Mouse (Mus musculus) cerebellum, postnatal 10 days (tissue): ENCODE measurements around the gene Trhr2.

Experiments used
- DNase-seq, 2 experiments: peaks; one replicate each; pipeline ENCODE4 v3.0.0; 2021; ENCODE audit warnings: mixed read lengths in 2 of 2

The Trhr2 gene

GRCm38 (mm10) chr8:122330446-122331133 is 30.0 kb downstream of the Trhr2 start:
- no peak for DNase-seq

- no peak for DNase-seq
Observed at GRCm38 (mm10) chr8:122329553-122330239, 30.9 kb downstream of the Trhr2 start.

- DNase-seq, result peak; percentile 50 to 62
Observed at GRCm38 (mm10) chr8:122329072-122329471, 31.5 kb downstream of the Trhr2 start.

GRCm38 (mm10) chr8:122326114-122326542 is 34.4 kb downstream of the Trhr2 start:
- no peak for DNase-seq

GRCm38 (mm10) chr8:122325196-122325595 is 35.4 kb downstream of the Trhr2 start:
- no peak for DNase-seq

- peak; percentile 51 to 61 for DNase-seq
Observed at GRCm38 (mm10) chr8:122323951-122324402, 36.6 kb downstream of the Trhr2 start.

GRCm38 (mm10) chr8:122322792-122323191 is 37.8 kb downstream of the Trhr2 start:
- DNase-seq, result no peak

- DNase-seq, result no peak
Observed at GRCm38 (mm10) chr8:122322126-122322525, 38.4 kb downstream of the Trhr2 start.

GRCm38 (mm10) chr8:122321455-122321921 is 39.1 kb downstream of the Trhr2 start:
- DNase-seq, result peak in 1 of 2 experiments; percentile 11

GRCm38 (mm10) chr8:122320541-122320940 is 40.0 kb downstream of the Trhr2 start:
- peak in 1 of 2 experiments; percentile 8 for DNase-seq

- DNase-seq, result no peak
Observed at GRCm38 (mm10) chr8:122319708-122320075, 40.9 kb downstream of the Trhr2 start.

GRCm38 (mm10) chr8:122319045-122319707 is 41.4 kb downstream of the Trhr2 start:
- no peak for DNase-seq

GRCm38 (mm10) chr8:122317918-122318475 is 42.5 kb downstream of the Trhr2 start:
- DNase-seq, result no peak

- DNase-seq, result no peak
Observed at GRCm38 (mm10) chr8:122316402-122316801, 44.1 kb downstream of the Trhr2 start.

- DNase-seq, result no peak
Observed at GRCm38 (mm10) chr8:122314899-122315496, 45.5 kb downstream of the Trhr2 start.

- no peak for DNase-seq
Observed at GRCm38 (mm10) chr8:122313310-122313709, 47.2 kb downstream of the Trhr2 start.

GRCm38 (mm10) chr8:122312553-122312952 is 48.0 kb downstream of the Trhr2 start:
- no peak for DNase-seq

GRCm38 (mm10) chr8:122311115-122311514 is 49.4 kb downstream of the Trhr2 start:
- DNase-seq, result no peak

- no peak for DNase-seq
Observed at GRCm38 (mm10) chr8:122309272-122309671, 51.3 kb downstream of the Trhr2 start.

- DNase-seq, result peak; percentile 95 to 97
Observed at GRCm38 (mm10) chr8:122307836-122308235, 52.7 kb downstream of the Trhr2 start.
